Mouse (Mus musculus) MEL (cell line): ENCODE measurements around the gene BC029722. TPM values are rescaled to one million over a fixed set of nuclear protein-coding genes. Genes with fewer than 3 reads are reported as not detected.

Source experiments
- DNase-seq: peaks from one replicate; pipeline ENCODE4 v3.0.0; 2011; ENCODE audit warnings: low read depth, low spot score
- H3K27ac ChIP-seq: 2 replicates; pipeline ENCODE4 v1.5.1; 2012; ENCODE audit warnings: low read depth, mild to moderate bottlenecking, control low read depth, low read length, moderate library complexity; ENCODE audit not compliant: control insufficient read depth
- H3K27me3 ChIP-seq, 2 experiments: fragments of 150-350 bp in 1 of 2; sonication (generic) in 1 of 2; 2 replicates each; pipeline ENCODE4 v1.6.1; 2012; ENCODE audit warnings: low read length in 2 of 2, mild to moderate bottlenecking in 2 of 2, improper control_type of control experiment in 1 of 2, moderate library complexity in 1 of 2; ENCODE audit not compliant: insufficient read depth in 2 of 2, control insufficient read depth in 1 of 2
- H3K36me3 ChIP-seq, 2 experiments: 2 replicates each; pipeline ENCODE4 v1.6.1; 2012 to 2014; ENCODE audit warnings: low read length in 2 of 2, improper control_type of control experiment in 1 of 2, inconsistent platforms in 1 of 2, mild to moderate bottlenecking in 1 of 2; ENCODE audit not compliant: insufficient read depth in 2 of 2, control insufficient read depth in 1 of 2
- H3K4me1 ChIP-seq, 2 experiments: fragments of 150-350 bp in 1 of 2; sonication (generic) in 1 of 2; 2 replicates each; pipeline ENCODE4 v1.6.1; 2012; ENCODE audit warnings: low read length in 2 of 2, improper control_type of control experiment in 1 of 2, mild to moderate bottlenecking in 1 of 2; ENCODE audit not compliant: insufficient read depth in 2 of 2, control insufficient read depth in 1 of 2
- H3K4me3 ChIP-seq, 2 experiments: fragments of 150-350 bp in 1 of 2; sonication (generic) in 1 of 2; 2 replicates each; pipeline ENCODE4 v1.5.1; 2012; ENCODE audit warnings: low read depth in 2 of 2, low read length in 2 of 2, mild to moderate bottlenecking in 2 of 2, moderate library complexity in 2 of 2, control low read depth in 1 of 2, improper control_type of control experiment in 1 of 2; ENCODE audit not compliant: control insufficient read depth in 1 of 2, insufficient read depth in 1 of 2
- H3K79me2 ChIP-seq: 2 replicates; pipeline ENCODE4 v1.6.1; 2012; ENCODE audit warnings: mild to moderate bottlenecking, low read length, moderate library complexity; ENCODE audit not compliant: control insufficient read depth, poor library complexity, insufficient read depth
- H3K9ac ChIP-seq: 2 replicates; pipeline ENCODE4 v1.6.1; 2012; ENCODE audit warnings: low read depth, mild to moderate bottlenecking, control low read depth, low read length, moderate library complexity; ENCODE audit not compliant: control insufficient read depth, poor library complexity, severe bottlenecking
- H3K9me3 ChIP-seq: fragments of 150-350 bp; sonication (generic); replicated peaks from 2 replicates; pipeline ENCODE4 v1.6.1; 2012; ENCODE audit warnings: mild to moderate bottlenecking, low read length, improper control_type of control experiment, moderate library complexity; ENCODE audit not compliant: insufficient read depth
- CHD2 ChIP-seq: IDR thresholded peaks from 2 replicates; pipeline ENCODE4 v1.6.1; 2011; ENCODE audit warnings: low read length, improper control_type of control experiment
- CTCF ChIP-seq, 3 experiments: IDR thresholded peaks in 2 of 3; conservative IDR thresholded peaks in 1 of 3; 2 replicates each; pipeline ENCODE4 v1.5.1; 2011 to 2012; ENCODE audit warnings: low read length in 3 of 3, low read depth in 2 of 3, mild to moderate bottlenecking in 2 of 3, improper control_type of control experiment in 1 of 3, inconsistent platforms in 1 of 3, mixed read lengths in 1 of 3, moderate library complexity in 1 of 3; ENCODE audit not compliant: control insufficient read depth in 1 of 3, insufficient read depth in 1 of 3, poor library complexity in 1 of 3, severe bottlenecking in 1 of 3
- E2F4 ChIP-seq: IDR thresholded peaks from 2 replicates; pipeline ENCODE4 v1.6.1; 2011; ENCODE audit warnings: low read depth, low read length, improper control_type of control experiment, borderline replicate concordance
- ELF1 ChIP-seq: IDR thresholded peaks from 2 replicates; pipeline ENCODE4 v1.6.1; 2014; ENCODE audit warnings: low read depth, mild to moderate bottlenecking, inconsistent platforms, low read length, improper control_type of control experiment, moderate library complexity
- EP300 ChIP-seq, 2 experiments: IDR thresholded peaks; 2 replicates each; pipeline ENCODE4 v1.6.1; 2011; ENCODE audit warnings: improper control_type of control experiment in 2 of 2, low read length in 2 of 2, low read depth in 1 of 2, mild to moderate bottlenecking in 1 of 2
- HCFC1 ChIP-seq: IDR thresholded peaks from 2 replicates; pipeline ENCODE4 v1.6.1; 2012; ENCODE audit warnings: low read depth, mild to moderate bottlenecking, inconsistent platforms, low read length, improper control_type of control experiment, moderate library complexity
- KAT2A ChIP-seq: conservative IDR thresholded peaks from 2 replicates; pipeline ENCODE4 v1.6.1; 2012; ENCODE audit warnings: low read depth, low read length, improper control_type of control experiment, inconsistent platforms
- MAFK ChIP-seq: IDR thresholded peaks from 2 replicates; pipeline ENCODE4 v1.6.1; 2011; ENCODE audit warnings: low read depth, mild to moderate bottlenecking, low read length, improper control_type of control experiment, borderline replicate concordance
- MAX ChIP-seq: IDR thresholded peaks from 2 replicates; pipeline ENCODE4 v1.6.1; 2011; ENCODE audit warnings: low read length, improper control_type of control experiment
- MAZ ChIP-seq: IDR thresholded peaks from 2 replicates; pipeline ENCODE4 v1.6.1; 2012; ENCODE audit warnings: low read depth, mild to moderate bottlenecking, inconsistent platforms, low read length, improper control_type of control experiment
- MEF2A ChIP-seq: IDR thresholded peaks from 2 replicates; pipeline ENCODE4 v1.6.1; 2014; ENCODE audit warnings: low read depth, mild to moderate bottlenecking, inconsistent platforms, low read length, improper control_type of control experiment; ENCODE audit not compliant: poor library complexity, insufficient replicate concordance, severe bottlenecking; ENCODE audit errors: extremely low read depth
- MXI1 ChIP-seq: IDR thresholded peaks from 2 replicates; pipeline ENCODE4 v1.6.1; 2011; ENCODE audit warnings: mild to moderate bottlenecking, low read depth, low read length, improper control_type of control experiment
- MYB ChIP-seq: IDR thresholded peaks from 2 replicates; pipeline ENCODE4 v1.6.1; 2011; ENCODE audit warnings: mild to moderate bottlenecking, low read depth, low read length, improper control_type of control experiment
- NRF1 ChIP-seq: IDR thresholded peaks from 2 replicates; pipeline ENCODE4 v1.6.1; 2014; ENCODE audit warnings: low read depth, mild to moderate bottlenecking, inconsistent platforms, low read length, improper control_type of control experiment, moderate library complexity; ENCODE audit not compliant: poor library complexity, insufficient read depth, severe bottlenecking
- POLR2AphosphoS2 ChIP-seq: IDR thresholded peaks from 2 replicates; pipeline ENCODE4 v1.6.1; 2011; ENCODE audit warnings: low read length, improper control_type of control experiment
- RCOR1 ChIP-seq: IDR thresholded peaks from 2 replicates; pipeline ENCODE4 v1.6.1; 2012; ENCODE audit warnings: low read depth, mild to moderate bottlenecking, inconsistent platforms, low read length, improper control_type of control experiment
- TBP ChIP-seq: IDR thresholded peaks from 2 replicates; pipeline ENCODE4 v1.8.0; 2011; ENCODE audit warnings: low read depth, low read length, improper control_type of control experiment
- TCF12 ChIP-seq: IDR thresholded peaks from 2 replicates; pipeline ENCODE4 v1.6.1; 2014; ENCODE audit warnings: low read depth, mild to moderate bottlenecking, inconsistent platforms, low read length, improper control_type of control experiment, moderate library complexity
- ZC3H11A ChIP-seq: IDR thresholded peaks from 2 replicates; pipeline ENCODE4 v1.6.1; 2012; ENCODE audit warnings: low read depth, mild to moderate bottlenecking, inconsistent platforms, low read length, improper control_type of control experiment
- ZKSCAN1 ChIP-seq: IDR thresholded peaks from 2 replicates; pipeline ENCODE4 v1.6.1; 2012; ENCODE audit warnings: low read depth, mild to moderate bottlenecking, inconsistent platforms, low read length, improper control_type of control experiment, moderate library complexity
- ZMIZ1 ChIP-seq: IDR thresholded peaks from 2 replicates; pipeline ENCODE4 v1.6.1; 2012; ENCODE audit warnings: low read depth, mild to moderate bottlenecking, inconsistent platforms, low read length, improper control_type of control experiment, moderate library complexity
- ZNF384 ChIP-seq: IDR thresholded peaks from 2 replicates; pipeline ENCODE4 v1.6.1; 2012; ENCODE audit warnings: low read depth, mild to moderate bottlenecking, inconsistent platforms, low read length, improper control_type of control experiment
- polyA plus RNA-seq, 2 experiments: library from polyadenylated mRNA; stranded (reverse) in 1 of 2; unstranded in 1 of 2; fragments of >175 nt in 1 of 2; fragments of >200 nt in 1 of 2; gene quantifications; 2 replicates each; pipeline versions ENCODE4 v1.2.1 to v1.2.4; 2012; ENCODE audit warnings: low replicate concordance in 2 of 2, low read depth in 1 of 2; ENCODE audit not compliant: insufficient read length in 2 of 2, insufficient read depth in 1 of 2, missing spikeins in 1 of 2
- total RNA-seq: library from RNA; depleted of rRNA; stranded (reverse); fragments of 300-350 nt; gene quantifications from 2 replicates; pipeline ENCODE4 v1.2.3, GENCODE M21; 2012

BC029722 gene
- total and polyA plus RNA-seq, 3 experiments: 5.9 to 19.7 TPM; not detected in 1

DNA sequence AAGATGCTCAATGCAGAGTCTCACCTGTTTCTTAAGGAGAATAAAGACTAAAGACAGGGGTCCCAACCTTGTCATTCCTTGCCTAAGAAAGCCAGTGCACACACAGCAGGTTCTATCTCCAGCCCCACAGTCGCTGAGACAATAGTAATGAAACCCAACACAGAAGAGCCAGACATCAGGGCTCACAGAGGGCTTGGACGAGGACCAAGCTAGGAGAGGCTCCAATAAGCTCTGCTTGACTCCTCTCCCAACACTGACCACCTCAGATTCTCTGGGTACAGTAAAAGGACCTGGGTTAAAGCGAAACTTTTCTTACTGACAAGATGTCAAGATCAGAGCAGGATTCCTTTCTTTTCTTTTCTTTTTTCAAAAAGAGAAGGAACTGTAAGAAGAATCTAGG, 20.6 kb downstream of the BC029722 start:
- peaks cover 8 to 17% of the 10 kb centered on the region in 2 experiments for H3K27me3 ChIP-seq

DNA sequence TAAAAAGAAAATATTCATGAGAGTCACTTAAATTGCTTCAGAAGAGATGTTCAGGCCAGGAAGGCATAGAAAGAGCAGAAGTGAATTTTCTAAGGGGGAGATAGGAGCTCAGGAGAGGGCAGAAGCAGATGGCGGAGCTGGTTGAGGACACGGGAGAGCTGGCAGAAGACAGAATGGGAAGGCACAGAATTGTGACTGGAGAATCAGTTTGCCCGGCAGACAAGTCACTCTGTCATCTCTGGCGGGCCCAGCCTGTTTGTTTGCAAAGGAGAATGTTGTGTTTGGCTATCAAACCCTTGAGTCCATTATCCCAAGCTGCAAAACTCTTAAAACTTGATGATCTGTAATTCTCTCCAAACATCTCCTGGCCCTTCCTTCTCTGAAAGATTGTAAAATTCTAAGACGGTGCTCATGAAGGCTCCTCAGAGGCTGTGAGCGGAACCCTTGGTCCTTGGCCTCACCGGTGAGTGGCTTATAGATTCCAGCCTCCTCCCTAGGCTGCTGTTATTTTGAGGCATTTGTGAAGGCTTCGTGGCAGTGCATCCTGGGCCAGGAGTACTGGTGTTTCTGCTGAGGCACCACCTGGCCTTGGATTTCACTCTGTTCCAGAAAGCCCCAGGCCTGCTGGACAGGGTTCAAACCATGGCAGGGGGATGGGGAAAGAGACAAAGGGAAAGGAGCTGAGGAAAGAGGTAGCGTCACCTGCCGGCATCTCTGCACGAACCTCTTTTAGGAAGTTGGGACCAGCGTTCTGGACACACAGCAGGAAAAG, 24.4 kb downstream of the BC029722 start:
- DNase-seq: no peak
- Histone ChIP-seq H3K27ac (no peak overlapping the region), H3K4me1 (no peaks in the 10 kb centered on the region), H3K4me3 (no peak overlapping the region), H3K9me3 (no peaks in the 10 kb centered on the region), H3K9ac (no peak overlapping the region), H3K79me2 (no peaks in the 10 kb centered on the region), H3K27me3 (peaks cover 7 to 17% of the 10 kb centered on the region in 2 experiments), H3K36me3 (no peaks in the 10 kb centered on the region)
- TF ChIP-seq E2F4 (no peak), MXI1 (no peak), MAFK (no peak), MAX (no peak), CHD2 (no peak), KAT2A (no peak), MYB (no peak), ZKSCAN1 (no peak), MAZ (no peak), CTCF (IDR thresholded peaks at IDR 0.05 in 2 of 3, conservative IDR thresholded peaks at IDR 0.05 in 1 of 3; ENCODE audit: control insufficient read depth in 1 of 3, insufficient read depth in 1 of 3, low read depth in 2 of 3, low read length in 3 of 3, poor library complexity in 1 of 3, severe bottlenecking in 1 of 3) (no peak), POLR2AphosphoS2 (no peak), RCOR1 (no peak), ELF1 (no peak)

More for the DNA sequence above, 20.6 kb downstream of the BC029722 start:
- no peaks in the 10 kb centered on the region for H3K4me1 ChIP-seq
- H3K79me2 ChIP-seq: no peaks in the 10 kb centered on the region
- no peak for TF ChIP-seq ELF1
- TF ChIP-seq MAZ: no peak
- no peak for TF ChIP-seq E2F4
- no peak for TF ChIP-seq NRF1
- no peak for TF ChIP-seq CHD2
- no peak for TF ChIP-seq HCFC1
- TF ChIP-seq MXI1: no peak
- no peak for TF ChIP-seq MAFK
- no peak for TF ChIP-seq TCF12
- no peak for TF ChIP-seq ZNF384
- no peak for TF ChIP-seq MEF2A
- no peak for TF ChIP-seq TBP
- no peak for TF ChIP-seq EP300 (IDR thresholded peaks at IDR 0.05; ENCODE audit: low read depth in 1 of 2, low read length in 2 of 2)
- no peak for TF ChIP-seq ZC3H11A
- no peak for TF ChIP-seq ZMIZ1
- TF ChIP-seq, all 39 proteins: peak for 0
- Histone ChIP-seq H3K36me3 (no peaks in the 10 kb centered on the region), H3K9me3 (no peaks in the 10 kb centered on the region), H3K27ac (no peak overlapping the region), H3K9ac (no peak overlapping the region), H3K4me3 (no peak overlapping the region)
- no peak for DNase-seq
